Mouse (Mus musculus) kidney, embryonic 14.5 days (tissue): ENCODE data around the gene Ulk3. TPM values are rescaled to one million over a fixed set of nuclear protein-coding genes. Genes with fewer than 3 reads are reported as not detected.

ENCODE experiments used
- ATAC-seq: fragments of 200-750 bp; cut with Nextera tagmentation; 2 replicates; pipeline ENCODE4 v1.8.0; 2017; ENCODE audit warnings: moderate number of reproducible peaks, mild to moderate bottlenecking, moderate TSS enrichment, moderate library complexity; ENCODE audit not compliant: low FRiP score, low TSS enrichment
- H3K27ac ChIP-seq: fragments of 300-500 bp; sonication (generic); 2 replicates; pipeline ENCODE4 v1.5.1; 2014; ENCODE audit warnings: low read depth, mild to moderate bottlenecking, low read length, moderate library complexity, mixed read lengths
- H3K27me3 ChIP-seq: fragments of 300-500 bp; sonication (generic); 2 replicates; pipeline ENCODE4 v1.6.1; 2014; ENCODE audit warnings: mild to moderate bottlenecking, low read length; ENCODE audit not compliant: control insufficient read depth, insufficient read depth
- H3K36me3 ChIP-seq: fragments of 300-500 bp; sonication (generic); 2 replicates; pipeline ENCODE4 v1.6.1; 2014; ENCODE audit warnings: low read length, mixed read lengths; ENCODE audit not compliant: control insufficient read depth, insufficient read depth
- H3K4me1 ChIP-seq: fragments of 300-500 bp; sonication (generic); 2 replicates; pipeline ENCODE4 v1.6.1; 2014; ENCODE audit warnings: low read length, mixed read lengths; ENCODE audit not compliant: control insufficient read depth, insufficient read depth
- H3K4me2 ChIP-seq: fragments of 300-500 bp; sonication (generic); replicated peaks from 2 replicates; pipeline ENCODE4 v1.6.1; 2014; ENCODE audit warnings: low read depth, mild to moderate bottlenecking, low read length
- H3K4me3 ChIP-seq: fragments of 300-500 bp; sonication (generic); 2 replicates; pipeline ENCODE4 v1.5.1; 2014; ENCODE audit warnings: mild to moderate bottlenecking, low read length
- H3K9ac ChIP-seq: fragments of 300-500 bp; sonication (generic); 2 replicates; pipeline ENCODE4 v1.6.1; 2014; ENCODE audit warnings: low read depth, mild to moderate bottlenecking, low read length, moderate library complexity
- H3K9me3 ChIP-seq: fragments of 300-500 bp; sonication (generic); 2 replicates; pipeline ENCODE4 v1.6.1; 2016; ENCODE audit warnings: low read length; ENCODE audit not compliant: control insufficient read depth
- WGBS: fragments of 180-500 bp; shearing (Covaris S2); extraction: QIAGEN DNeasy Blood & Tissue Kit; methylation state at CpG from one replicate; pipeline ENCODE4 v1.1.7; 2014; 5-methylcytosine and 5-hydroxymethylcytosine counted together
- polyA plus RNA-seq: library from polyadenylated mRNA; unstranded; fragments of >200 nt; fragmentation: Nextera tagmentation; extraction: Ambion mirVana; gene quantifications from 2 replicates; pipeline ENCODE4 v1.2.1, GENCODE M21; 2014

Ulk3 gene
- polyA plus RNA-seq, 1 experiment from 2014 or later, result 13.7 TPM

- no peaks in the 10 kb centered on the region for H3K27me3 ChIP-seq
- no peak overlapping the region for H3K27ac ChIP-seq
- H3K4me3 ChIP-seq, result no peak overlapping the region
- H3K4me1 ChIP-seq, result peaks cover 71% of the 10 kb centered on the region
- H3K36me3 ChIP-seq, result peaks cover 12% of the 10 kb centered on the region
- no peak overlapping the region for H3K4me2 ChIP-seq
- WGBS, result 86% methylated on average over 13 of the region's 13 CpGs
- H3K9me3 ChIP-seq, result no peaks in the 10 kb centered on the region
- no peak for ATAC-seq
- 0 out of 2 replicates have a peak overlapping the region, but pooled peaks have one; percentile 12 for H3K9ac ChIP-seq
Observed at GRCm38 (mm10) chr9:57641775-57642550, 52.7 kb downstream of the Ulk3 start.

DNA sequence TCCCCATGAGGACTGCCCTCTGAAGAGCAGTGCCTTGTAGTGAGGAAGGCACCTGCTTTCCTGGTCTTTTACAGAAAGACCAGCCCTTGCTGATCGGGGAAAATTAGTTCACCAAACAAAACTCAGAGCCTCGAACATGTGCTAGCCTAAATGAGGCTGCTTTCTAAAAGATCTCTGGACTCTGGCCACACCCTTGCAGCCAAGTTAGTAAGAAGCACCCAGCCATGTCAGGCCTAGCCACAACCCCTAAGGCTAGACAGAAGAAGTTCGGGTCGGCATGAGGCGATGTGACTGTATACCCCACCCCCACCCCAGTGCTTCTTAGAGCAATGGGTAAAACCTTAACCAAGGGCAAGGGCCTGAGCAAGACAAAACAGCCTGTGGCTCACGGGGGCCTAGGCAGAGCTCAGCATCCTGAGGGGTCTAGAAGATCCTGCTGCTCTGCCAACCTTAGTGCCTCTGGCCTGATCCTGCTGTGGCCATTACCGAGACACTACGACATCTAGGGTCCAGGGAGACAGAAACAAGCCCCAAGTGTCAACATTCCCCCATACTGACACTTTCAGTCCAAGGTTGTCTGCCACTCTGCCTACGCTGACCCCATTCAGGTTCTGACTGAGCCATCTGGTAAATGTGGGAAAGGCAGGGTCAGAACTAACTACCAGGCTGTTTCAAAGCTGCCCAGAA is 54.1 kb downstream of the Ulk3 start:
- Histone ChIP-seq H3K4me2 (peak overlapping the region; percentile 88), H3K4me3 (peak overlapping the region; percentile 75), H3K27me3 (no peaks in the 10 kb centered on the region), H3K36me3 (peaks cover 12% of the 10 kb centered on the region), H3K4me1 (peaks cover 58% of the 10 kb centered on the region), H3K9ac (peak overlapping the region; percentile 94; the same call in 1 of the 2 replicates), H3K9me3 (no peaks in the 10 kb centered on the region), H3K27ac (peak overlapping the region; percentile 47; the same call in 1 of the 2 replicates)
- 61% methylated on average over 9 of the region's 9 CpGs for WGBS
- ATAC-seq, result no peak

DNA sequence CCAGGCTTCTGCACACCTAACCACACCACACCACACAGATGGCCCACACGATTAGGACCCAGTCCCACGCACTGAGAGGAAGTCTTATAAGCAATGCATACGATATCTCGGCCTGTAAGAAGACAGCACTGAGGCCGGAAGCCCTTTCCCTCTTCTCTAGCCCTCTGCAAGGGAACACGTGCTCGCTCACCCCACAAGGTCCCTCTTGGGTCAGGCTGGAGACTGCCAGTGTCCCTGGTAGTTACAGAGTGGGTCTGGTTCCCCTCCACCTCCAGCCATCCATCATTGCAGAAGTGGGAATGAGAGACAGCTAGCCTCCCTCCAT is 54.6 kb downstream of the Ulk3 start:
- Histone ChIP-seq H3K4me3 (peak overlapping the region; percentile 75), H3K4me1 (peaks cover 53% of the 10 kb centered on the region), H3K27ac (peak overlapping the region; percentile 47; the same call in 1 of the 2 replicates), H3K9ac (peak overlapping the region; percentile 94; the same call in 1 of the 2 replicates), H3K27me3 (no peaks in the 10 kb centered on the region), H3K4me2 (peak overlapping the region; percentile 88), H3K9me3 (no peaks in the 10 kb centered on the region), H3K36me3 (peaks cover 12% of the 10 kb centered on the region)
- ATAC-seq, result no peak
- WGBS, result 25% methylated on average over 7 of the region's 7 CpGs

- peak overlapping the region; percentile 75 for H3K4me3 ChIP-seq
- ATAC-seq, result peak; percentile 22
- H3K4me2 ChIP-seq, result peak overlapping the region; percentile 88
- peaks cover 12% of the 10 kb centered on the region for H3K36me3 ChIP-seq
- peak overlapping the region; percentile 94 for H3K9ac ChIP-seq
- H3K27me3 ChIP-seq, result no peaks in the 10 kb centered on the region
- no peaks in the 10 kb centered on the region for H3K9me3 ChIP-seq
- peak overlapping the region; percentile 91 for H3K27ac ChIP-seq
- peaks cover 46% of the 10 kb centered on the region for H3K4me1 ChIP-seq
- under 1% methylated on average over 18 of the region's 18 CpGs for WGBS
Observed at GRCm38 (mm10) chr9:57644442-57644943, 55.2 kb downstream of the Ulk3 start.

GRCm38 (mm10) chr9:57644944-57645893 is 56.0 kb downstream of the Ulk3 start:
- peak; percentile 84 for ATAC-seq
- peak overlapping the region; percentile 94 for H3K9ac ChIP-seq
- H3K27me3 ChIP-seq, result no peaks in the 10 kb centered on the region
- peak overlapping the region; percentile 75 for H3K4me3 ChIP-seq
- no peaks in the 10 kb centered on the region for H3K9me3 ChIP-seq
- under 1% methylated on average over 77 of the region's 85 CpGs for WGBS
- H3K27ac ChIP-seq, result peak overlapping the region; percentile 91
- peaks cover 12% of the 10 kb centered on the region for H3K36me3 ChIP-seq
- peak overlapping the region; percentile 88 for H3K4me2 ChIP-seq
- peaks cover 39% of the 10 kb centered on the region for H3K4me1 ChIP-seq

Other genes starting within 250 kb of the Ulk3 start
- 22.9 and 30.4 TPM in 2 replicates for gene Ppcdc, start 149.3 kb upstream of the Ulk3 start, polyA plus RNA-seq
- 7.3 and 9.0 TPM in 2 replicates for gene Scamp5, start 121.4 kb upstream of the Ulk3 start, polyA plus RNA-seq
- gene Rpp25, start 85.4 kb upstream of the Ulk3 start, polyA plus RNA-seq, result 5.3 and 6.2 TPM in 2 replicates
- gene Cox5a, start 68.2 kb upstream of the Ulk3 start, polyA plus RNA-seq, result 675 and 707 TPM in 2 replicates
- 13.3 and 19.7 TPM in 2 replicates for gene Fam219b, start 51.9 kb upstream of the Ulk3 start, polyA plus RNA-seq
- gene Mpi, start 36.7 kb upstream of the Ulk3 start, polyA plus RNA-seq, result 36.5 and 37.7 TPM in 2 replicates
- 69.2 and 71.4 TPM in 2 replicates for gene Scamp2, start 28.5 kb upstream of the Ulk3 start, polyA plus RNA-seq
- not detected in 2 replicates for gene Cplx3, start 16.8 kb downstream of the Ulk3 start, polyA plus RNA-seq
- not detected in 2 replicates for gene Lman1l, start 31.3 kb downstream of the Ulk3 start, polyA plus RNA-seq
- 24.3 and 26.1 TPM in 2 replicates for gene Csk, start 64.2 kb downstream of the Ulk3 start, polyA plus RNA-seq
- not detected in 2 replicates for gene Cyp1a2, start 94.3 kb downstream of the Ulk3 start, polyA plus RNA-seq
- gene Cyp1a1, start 98.5 kb downstream of the Ulk3 start, polyA plus RNA-seq, result 0.08 and 0.11 TPM in 2 replicates
- 20.7 and 24.1 TPM in 2 replicates for gene Edc3, start 119.1 kb downstream of the Ulk3 start, polyA plus RNA-seq
- gene Clk3, start 176.4 kb downstream of the Ulk3 start, polyA plus RNA-seq, result 61.0 and 69.3 TPM in 2 replicates
- gene Arid3b, start 247.3 kb downstream of the Ulk3 start, polyA plus RNA-seq, result 6.5 and 7.2 TPM in 2 replicates